Mouse (Mus musculus): Measurements from ENCODE around the gene Trpm2. TPM values are rescaled to one million over a fixed set of nuclear protein-coding genes. Genes with fewer than 3 reads are reported as not detected.

The Trpm2 gene
- polyA plus RNA-seq, 1 experiment, result not detected

DNA sequence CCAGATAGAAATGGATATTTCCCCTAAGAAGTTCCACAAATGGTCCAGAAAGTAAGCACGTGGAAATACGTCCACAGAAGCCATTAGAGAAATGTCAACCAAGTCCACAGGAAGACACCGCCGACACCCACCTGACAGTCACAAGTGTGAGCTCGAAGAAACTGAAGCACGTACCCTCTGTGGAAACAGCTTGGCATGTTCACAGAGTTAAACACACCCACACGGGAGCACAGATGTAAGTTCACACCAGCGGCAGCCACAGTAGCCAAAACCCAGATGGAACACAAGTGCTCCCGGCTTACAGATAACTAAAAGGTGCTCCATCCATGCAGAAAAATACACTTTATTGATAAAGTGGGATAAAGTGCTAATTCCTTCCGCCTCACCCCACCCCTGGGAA, 43.0 kb downstream of the Trpm2 start:
- TF ChIP-seq E2F4 (IDR thresholded peaks at IDR 0.05; ENCODE audit: insufficient read depth), result no peak
- TF ChIP-seq MAX (IDR thresholded peaks at IDR 0.05; ENCODE audit: low read depth), result no peak
- no peak for TF ChIP-seq TCF12 (IDR thresholded peaks at IDR 0.05; ENCODE audit: insufficient read depth, poor library complexity, severe bottlenecking)
- TF ChIP-seq MYOD1 (IDR thresholded peaks at IDR 0.05; ENCODE audit: control insufficient read depth in 1 of 3, insufficient read length in 2 of 3, low read depth in 2 of 3), result no peak
- no peak for TF ChIP-seq CEBPB (IDR thresholded peaks at IDR 0.05; ENCODE audit: insufficient read depth, poor library complexity, severe bottlenecking)
- no peak for TF ChIP-seq SRF (IDR thresholded peaks at IDR 0.05; ENCODE audit: control insufficient read depth, insufficient read length, low read depth)
- no peak for TF ChIP-seq MYOG (IDR thresholded peaks at IDR 0.05; ENCODE audit: control insufficient read depth in 1 of 3, insufficient read depth in 1 of 3, insufficient read length in 2 of 3, low read depth in 2 of 3)
- TF ChIP-seq POLR2AphosphoS2 (IDR thresholded peaks at IDR 0.05; ENCODE audit: insufficient read length, low read depth), result no peak
- no peak for TF ChIP-seq REST (IDR thresholded peaks at IDR 0.05; ENCODE audit: insufficient read depth, insufficient read length)
- TF ChIP-seq TCF3 (IDR thresholded peaks at IDR 0.05; ENCODE audit: insufficient read length, low read depth), result no peak
- TF ChIP-seq POLR2A (IDR thresholded peaks at IDR 0.05; ENCODE audit: insufficient read length, low read depth), result no peak
- no peak for TF ChIP-seq USF1 (IDR thresholded peaks at IDR 0.05; ENCODE audit: low read depth)
- H3K36me3 ChIP-seq (ENCODE audit: control insufficient read depth, insufficient read depth), result no peaks in the 10 kb centered on the region

GRCm38 (mm10) chr10:77926140-77926539, 44.2 kb downstream of the Trpm2 start:
- H3K36me3 ChIP-seq (ENCODE audit: control insufficient read depth, insufficient read depth), result no peaks in the 10 kb centered on the region

More for the DNA sequence above, 43.0 kb downstream of the Trpm2 start:
- Histone ChIP-seq H3K79me2 (ENCODE audit: control insufficient read depth, insufficient read depth) (no peaks in the 10 kb centered on the region), H3K4me3 (no peak overlapping the region), H3K4me2 (ENCODE audit: low read depth) (no peak overlapping the region), H3ac (ENCODE audit: control insufficient read depth, insufficient read length) (no peak overlapping the region), H3K27me3 (ENCODE audit: control insufficient read depth, insufficient read depth, insufficient read length) (no peaks in the 10 kb centered on the region)

GRCm38 (mm10) chr10:77922681-77923080, 47.7 kb downstream of the Trpm2 start:
- H3K4me3 ChIP-seq, result no peak overlapping the region
- no peaks in the 10 kb centered on the region for H3K79me2 ChIP-seq (ENCODE audit: control insufficient read depth, insufficient read depth)
- H3K36me3 ChIP-seq (ENCODE audit: control insufficient read depth, insufficient read depth), result no peaks in the 10 kb centered on the region
- TF ChIP-seq E2F4 (IDR thresholded peaks at IDR 0.05; ENCODE audit: insufficient read depth), result no peak
- no peak for TF ChIP-seq POLR2AphosphoS2 (IDR thresholded peaks at IDR 0.05; ENCODE audit: insufficient read length, low read depth)
- TF ChIP-seq REST (IDR thresholded peaks at IDR 0.05; ENCODE audit: insufficient read depth, insufficient read length), result no peak
- no peak for TF ChIP-seq CEBPB (IDR thresholded peaks at IDR 0.05; ENCODE audit: insufficient read depth, poor library complexity, severe bottlenecking)
- no peak for TF ChIP-seq USF1 (IDR thresholded peaks at IDR 0.05; ENCODE audit: low read depth)
- no peak for TF ChIP-seq TCF12 (IDR thresholded peaks at IDR 0.05; ENCODE audit: insufficient read depth, poor library complexity, severe bottlenecking)
- TF ChIP-seq SRF (IDR thresholded peaks at IDR 0.05; ENCODE audit: control insufficient read depth, insufficient read length, low read depth), result no peak
- no peak for TF ChIP-seq MYOG (IDR thresholded peaks at IDR 0.05; ENCODE audit: control insufficient read depth in 1 of 3, insufficient read depth in 1 of 3, insufficient read length in 2 of 3, low read depth in 2 of 3)
- TF ChIP-seq MAX (IDR thresholded peaks at IDR 0.05; ENCODE audit: low read depth), result no peak
- no peak for TF ChIP-seq TCF3 (IDR thresholded peaks at IDR 0.05; ENCODE audit: insufficient read length, low read depth)
- TF ChIP-seq MYOD1 (IDR thresholded peaks at IDR 0.05; ENCODE audit: control insufficient read depth in 1 of 3, insufficient read length in 2 of 3, low read depth in 2 of 3), result no peak
- TF ChIP-seq POLR2A (IDR thresholded peaks at IDR 0.05; ENCODE audit: insufficient read length, low read depth), result no peak
- H3K4me2 ChIP-seq (ENCODE audit: low read depth), result no peak overlapping the region
- no peak overlapping the region for H3ac ChIP-seq (ENCODE audit: control insufficient read depth, insufficient read length)
- H3K27me3 ChIP-seq (ENCODE audit: control insufficient read depth, insufficient read depth, insufficient read length), result no peaks in the 10 kb centered on the region

More at GRCm38 (mm10) chr10:77926140-77926539, 44.2 kb downstream of the Trpm2 start:
- H3K27me3 ChIP-seq (ENCODE audit: control insufficient read depth, insufficient read depth, insufficient read length), result no peaks in the 10 kb centered on the region
- H3K4me3 ChIP-seq, result no peak overlapping the region
- no peak overlapping the region for H3ac ChIP-seq (ENCODE audit: control insufficient read depth, insufficient read length)
- H3K79me2 ChIP-seq (ENCODE audit: control insufficient read depth, insufficient read depth), result no peaks in the 10 kb centered on the region
- TF ChIP-seq POLR2A (IDR thresholded peaks at IDR 0.05; ENCODE audit: insufficient read length, low read depth) (no peak), SRF (IDR thresholded peaks at IDR 0.05; ENCODE audit: control insufficient read depth, insufficient read length, low read depth) (no peak), CEBPB (IDR thresholded peaks at IDR 0.05; ENCODE audit: insufficient read depth, poor library complexity, severe bottlenecking) (no peak), MYOD1 (IDR thresholded peaks at IDR 0.05; ENCODE audit: control insufficient read depth in 1 of 3, insufficient read length in 2 of 3, low read depth in 2 of 3) (no peak), TCF12 (IDR thresholded peaks at IDR 0.05; ENCODE audit: insufficient read depth, poor library complexity, severe bottlenecking) (no peak), TCF3 (IDR thresholded peaks at IDR 0.05; ENCODE audit: insufficient read length, low read depth) (no peak), POLR2AphosphoS2 (IDR thresholded peaks at IDR 0.05; ENCODE audit: insufficient read length, low read depth) (no peak), E2F4 (IDR thresholded peaks at IDR 0.05; ENCODE audit: insufficient read depth) (no peak), REST (IDR thresholded peaks at IDR 0.05; ENCODE audit: insufficient read depth, insufficient read length) (no peak), MAX (IDR thresholded peaks at IDR 0.05; ENCODE audit: low read depth) (no peak), MYOG (IDR thresholded peaks at IDR 0.05; ENCODE audit: control insufficient read depth in 1 of 3, insufficient read depth in 1 of 3, insufficient read length in 2 of 3, low read depth in 2 of 3) (no peak), USF1 (IDR thresholded peaks at IDR 0.05; ENCODE audit: low read depth) (no peak)
- no peak overlapping the region for H3K4me2 ChIP-seq (ENCODE audit: low read depth)

GRCm38 (mm10) chr10:77921009-77921408, 49.4 kb downstream of the Trpm2 start:
- no peak for TF ChIP-seq MYOD1 (IDR thresholded peaks at IDR 0.05; ENCODE audit: control insufficient read depth in 1 of 3, insufficient read length in 2 of 3, low read depth in 2 of 3)
- TF ChIP-seq SRF (IDR thresholded peaks at IDR 0.05; ENCODE audit: control insufficient read depth, insufficient read length, low read depth), result no peak
- TF ChIP-seq MAX (IDR thresholded peaks at IDR 0.05; ENCODE audit: low read depth), result no peak
- TF ChIP-seq CEBPB (IDR thresholded peaks at IDR 0.05; ENCODE audit: insufficient read depth, poor library complexity, severe bottlenecking), result no peak
- TF ChIP-seq POLR2A (IDR thresholded peaks at IDR 0.05; ENCODE audit: insufficient read length, low read depth), result no peak
- no peak for TF ChIP-seq TCF3 (IDR thresholded peaks at IDR 0.05; ENCODE audit: insufficient read length, low read depth)
- no peak overlapping the region for H3K4me2 ChIP-seq (ENCODE audit: low read depth)
- H3K4me3 ChIP-seq, result no peak overlapping the region
- H3K79me2 ChIP-seq (ENCODE audit: control insufficient read depth, insufficient read depth), result no peaks in the 10 kb centered on the region
- H3K27me3 ChIP-seq (ENCODE audit: control insufficient read depth, insufficient read depth, insufficient read length), result no peaks in the 10 kb centered on the region
- H3K36me3 ChIP-seq (ENCODE audit: control insufficient read depth, insufficient read depth), result no peaks in the 10 kb centered on the region
- H3ac ChIP-seq (ENCODE audit: control insufficient read depth, insufficient read length), result no peak overlapping the region

Data from myocyte (in vitro differentiated cells).